Mouse (Mus musculus) frontal cortex, postnatal 10 days (tissue): ENCODE measurements around the gene AU040320.

Source experiments
- DNase-seq, 2 experiments: peaks; one replicate each; pipeline ENCODE4 v3.0.0; 2022; ENCODE audit warnings: low spot score in 2 of 2, mixed read lengths in 1 of 2

AU040320 gene

GRCm38 (mm10) chr4:126750046-126750683, 3.2 kb upstream of the AU040320 start:
- DNase-seq = peak; percentile 68 to 73

GRCm38 (mm10) chr4:126750863-126751555, 2.3 kb upstream of the AU040320 start:
- no peak for DNase-seq

- peak in 1 of 2 experiments; percentile 33 for DNase-seq
Measured at GRCm38 (mm10) chr4:126751556-126752023, 1.8 kb upstream of the AU040320 start.

- peak; percentile 33 to 36 for DNase-seq
Measured at GRCm38 (mm10) chr4:126752024-126752607, 1.2 kb upstream of the AU040320 start.

- peak; percentile 36 to 44 for DNase-seq
Measured at GRCm38 (mm10) chr4:126752608-126753141, 669 bp upstream of the AU040320 start.

GRCm38 (mm10) chr4:126754231-126754611, 877 bp downstream of the AU040320 start:
- DNase-seq = no peak

GRCm38 (mm10) chr4:126754736-126755374, 1.5 kb downstream of the AU040320 start:
- DNase-seq = no peak

GRCm38 (mm10) chr4:126756766-126757165, 3.4 kb downstream of the AU040320 start:
- no peak for DNase-seq

- no peak for DNase-seq
Measured at GRCm38 (mm10) chr4:126758299-126758698, 5.0 kb downstream of the AU040320 start.

GRCm38 (mm10) chr4:126759435-126759834, 6.1 kb downstream of the AU040320 start:
- DNase-seq = no peak

GRCm38 (mm10) chr4:126762586-126763359, 9.4 kb downstream of the AU040320 start:
- DNase-seq = no peak

- no peak for DNase-seq
Measured at GRCm38 (mm10) chr4:126763483-126763882, 10.1 kb downstream of the AU040320 start.

GRCm38 (mm10) chr4:126769800-126770563, 16.6 kb downstream of the AU040320 start:
- no peak for DNase-seq

GRCm38 (mm10) chr4:126770831-126771230, 17.5 kb downstream of the AU040320 start:
- no peak for DNase-seq

GRCm38 (mm10) chr4:126773871-126774270, 20.5 kb downstream of the AU040320 start:
- DNase-seq = no peak

GRCm38 (mm10) chr4:126775182-126775581, 21.8 kb downstream of the AU040320 start:
- DNase-seq = no peak

- no peak for DNase-seq
Measured at GRCm38 (mm10) chr4:126779148-126779581, 25.8 kb downstream of the AU040320 start.

GRCm38 (mm10) chr4:126779826-126780775, 26.8 kb downstream of the AU040320 start:
- no peak for DNase-seq

- DNase-seq = no peak
Measured at GRCm38 (mm10) chr4:126781871-126782270, 28.5 kb downstream of the AU040320 start.
